Mouse (Mus musculus) heart, embryonic 10.5 days (tissue): ENCODE measurements around the gene Vmn2r98. TPM values are rescaled to one million over a fixed set of nuclear protein-coding genes. Genes with fewer than 3 reads are reported as not detected.
"Not testable (repeated sequence)": the region's sequence is repeated elsewhere in the genome, so short reads cannot be mapped to it uniquely, and the experiment has no call there.

Source experiments
- DNase-seq: peaks from one replicate; pipeline ENCODE4 v3.0.0-alpha.2; 2017; ENCODE audit warnings: low spot score
- H3K27ac ChIP-seq: fragments of 300-500 bp; sonication (generic); 2 replicates; pipeline ENCODE4 v1.5.1; 2016; ENCODE audit warnings: mild to moderate bottlenecking
- H3K27me3 ChIP-seq: fragments of 300-500 bp; sonication (generic); 2 replicates; pipeline ENCODE4 v1.6.1; 2016; ENCODE audit warnings: mild to moderate bottlenecking; ENCODE audit not compliant: poor library complexity, insufficient read depth, severe bottlenecking
- H3K36me3 ChIP-seq: fragments of 300-500 bp; sonication (generic); 2 replicates; pipeline ENCODE4 v1.6.1; 2016; ENCODE audit warnings: mild to moderate bottlenecking, moderate library complexity
- H3K4me1 ChIP-seq: fragments of 300-500 bp; sonication (generic); 2 replicates; pipeline ENCODE4 v1.6.1; 2016; ENCODE audit warnings: mild to moderate bottlenecking
- H3K4me3 ChIP-seq: fragments of 300-500 bp; sonication (generic); 2 replicates; pipeline ENCODE4 v1.5.1; 2016; ENCODE audit warnings: mild to moderate bottlenecking, moderate library complexity
- H3K9me3 ChIP-seq: fragments of 300-500 bp; sonication (generic); 2 replicates; pipeline ENCODE4 v1.6.1; 2016; ENCODE audit warnings: mild to moderate bottlenecking, moderate library complexity
- WGBS: fragments of 180-500 bp; shearing (Covaris S2); methylation state at CpG from one replicate; pipeline ENCODE4 v1.1.7; 2016; 5-methylcytosine and 5-hydroxymethylcytosine counted together
- polyA plus RNA-seq: library from polyadenylated mRNA; unstranded; fragments of >200 nt; fragmentation: Nextera tagmentation; extraction: Ambion mirVana; gene quantifications from 2 replicates; pipeline ENCODE4 v1.2.1, GENCODE M21; 2016

Gene Vmn2r98
- polyA plus RNA-seq: not detected in 2 replicates

DNA sequence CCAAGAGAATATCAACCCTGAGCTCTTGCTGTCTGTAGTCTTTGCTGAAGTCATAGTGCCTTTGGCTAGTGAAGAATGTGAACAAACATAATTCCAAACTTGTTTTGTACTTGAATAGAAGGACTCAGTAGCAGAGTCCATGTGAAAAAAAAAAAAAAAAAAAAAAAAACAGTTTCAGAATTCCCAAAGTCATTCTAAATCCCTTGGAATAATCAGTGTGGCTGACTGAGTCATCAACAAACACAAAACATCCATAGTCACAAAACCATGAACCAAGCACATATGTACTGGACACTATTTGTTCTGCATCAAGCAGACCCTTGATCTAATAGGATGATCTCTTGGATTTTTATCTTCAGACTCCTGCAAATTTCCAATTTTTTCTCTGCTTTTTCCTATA is at the start of gene Vmn2r98:
Gene Vmn2r98 (plus strand): TSS at position 301 of the 400 bp plus-strand sequence.
- H3K4me1 ChIP-seq, H3K36me3 ChIP-seq, DNase-seq, H3K9me3 ChIP-seq, H3K27ac ChIP-seq, H3K4me3 ChIP-seq, H3K27me3 ChIP-seq: not testable (repeated sequence)

DNA sequence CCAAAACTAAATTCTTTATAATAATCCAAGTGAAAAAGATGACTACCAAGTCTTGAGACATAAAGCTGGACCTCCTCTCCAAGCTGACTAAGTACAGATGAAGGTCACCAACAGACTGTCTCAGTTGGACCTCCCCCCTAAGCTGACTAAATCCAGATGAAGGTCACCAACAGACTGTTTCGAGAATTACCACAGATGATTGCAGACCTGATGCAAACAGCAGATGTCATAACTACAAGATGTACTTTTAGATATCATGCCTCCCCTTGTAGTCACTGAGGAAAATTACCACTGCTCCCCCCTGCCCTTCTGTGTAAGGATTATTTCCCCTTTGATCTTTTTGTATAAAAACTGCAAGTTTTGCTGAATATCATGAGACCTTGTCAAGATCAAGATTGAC is 21.8 kb upstream of the Vmn2r98 start:
- 71% methylated on average over 1 of the region's 1 CpGs for WGBS
- H3K9me3 ChIP-seq: peaks cover 17% of the 10 kb centered on the region; the same call in 1 of the 2 replicates
- not testable (repeated sequence) for DNase-seq

DNA sequence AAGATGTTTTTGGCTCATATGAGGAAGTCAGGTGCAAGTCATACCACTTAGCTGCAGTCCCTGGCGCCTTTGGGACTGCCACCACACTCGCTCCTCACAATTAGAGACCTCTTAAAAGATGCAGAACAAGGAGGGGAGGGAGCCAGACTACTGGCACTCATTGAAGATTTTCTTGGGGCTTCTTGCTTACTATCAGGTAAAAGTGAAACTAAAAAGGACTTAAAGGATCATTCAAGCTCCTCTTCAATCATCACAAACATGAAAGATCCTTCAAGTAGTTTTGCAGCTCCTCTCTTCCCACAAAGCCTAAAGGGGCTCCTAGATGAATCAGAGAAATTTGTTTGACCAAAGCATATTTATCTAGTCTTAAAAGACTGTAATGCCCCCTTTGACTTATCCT is 21.3 kb upstream of the Vmn2r98 start:
- Histone ChIP-seq H3K9me3 (peaks cover 17% of the 10 kb centered on the region; the same call in 1 of the 2 replicates), H3K27me3 (no peaks in the 10 kb centered on the region), H3K27ac (no peak overlapping the region), H3K4me1 (no peaks in the 10 kb centered on the region), H3K36me3 (no peaks in the 10 kb centered on the region), H3K4me3 (no peak overlapping the region)
- WGBS: 63% methylated on average over 2 of the region's 2 CpGs
- DNase-seq: no peak

More for the DNA sequence above, 21.8 kb upstream of the Vmn2r98 start:
- not testable (repeated sequence) for H3K27me3 ChIP-seq, H3K36me3 ChIP-seq, H3K27ac ChIP-seq, H3K4me3 ChIP-seq, H3K4me1 ChIP-seq

DNA sequence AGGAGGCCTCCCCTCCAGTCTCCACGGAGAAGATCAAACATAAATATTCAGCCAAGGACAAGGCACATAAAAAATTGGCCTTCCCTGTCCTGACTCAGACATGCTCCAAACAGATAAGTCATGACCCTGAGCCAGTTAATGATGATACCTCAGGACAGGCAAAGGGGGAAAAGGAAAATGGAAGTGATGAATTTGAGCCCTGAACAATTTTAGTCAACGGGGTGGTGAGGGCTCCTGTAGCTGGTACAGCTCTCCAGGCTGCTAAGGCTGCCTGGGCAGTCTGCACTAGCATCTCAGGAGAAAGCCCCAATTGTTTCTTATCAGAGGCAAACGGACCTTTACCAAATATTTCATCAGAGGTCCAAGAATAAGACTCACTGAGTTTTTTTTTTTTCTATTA is 20.5 kb upstream of the Vmn2r98 start:
- no peak overlapping the region for H3K27ac ChIP-seq
- H3K4me3 ChIP-seq: no peak overlapping the region
- no peak for DNase-seq
- H3K4me1 ChIP-seq: no peaks in the 10 kb centered on the region
- no peaks in the 10 kb centered on the region for H3K36me3 ChIP-seq
- peaks cover 21% of the 10 kb centered on the region for H3K9me3 ChIP-seq
- no peaks in the 10 kb centered on the region for H3K27me3 ChIP-seq
- 62% methylated on average over 3 of the region's 3 CpGs for WGBS

Other genes starting within 250 kb of the Vmn2r98 start
- not detected in 2 replicates for gene Vmn2r97, start 139.2 kb upstream of the Vmn2r98 start, polyA plus RNA-seq